Mouse (Mus musculus) hindbrain, embryonic 11.5 days (tissue): ENCODE results near the gene Flt4. TPM values are rescaled to one million over a fixed set of nuclear protein-coding genes. Genes with fewer than 3 reads are reported as not detected.

Experiments
- ATAC-seq: fragments of 200-750 bp; cut with Nextera tagmentation; 2 replicates; pipeline ENCODE4 v1.8.0; 2017; ENCODE audit warnings: mild to moderate bottlenecking, moderate TSS enrichment, moderate library complexity; ENCODE audit not compliant: low FRiP score
- DNase-seq: peaks from one replicate; pipeline ENCODE4 v3.0.0-alpha.2; 2015; ENCODE audit warnings: low spot score
- H3K27ac ChIP-seq: fragments of 300-500 bp; sonication (generic); 2 replicates; pipeline ENCODE4 v1.5.1; 2014; ENCODE audit warnings: mild to moderate bottlenecking, low read depth, low read length
- H3K27me3 ChIP-seq: fragments of 300-500 bp; sonication (generic); 2 replicates; pipeline ENCODE4 v1.6.1; 2014; ENCODE audit warnings: mild to moderate bottlenecking, low read length, moderate library complexity, mixed read lengths; ENCODE audit not compliant: control insufficient read depth, insufficient read depth
- H3K36me3 ChIP-seq: fragments of 300-500 bp; sonication (generic); 2 replicates; pipeline ENCODE4 v1.6.1; 2014; ENCODE audit warnings: mild to moderate bottlenecking, low read length, moderate library complexity, mixed read lengths; ENCODE audit not compliant: control insufficient read depth, insufficient read depth
- H3K4me1 ChIP-seq: fragments of 300-500 bp; sonication (generic); replicated peaks from 2 replicates; pipeline ENCODE4 v1.6.1; 2014; ENCODE audit warnings: low read length, mixed read lengths; ENCODE audit not compliant: control insufficient read depth, insufficient read depth
- H3K4me2 ChIP-seq: fragments of 300-500 bp; sonication (generic); replicated peaks from 2 replicates; pipeline ENCODE4 v1.6.1; 2014; ENCODE audit warnings: mild to moderate bottlenecking, low read depth, low read length
- H3K4me3 ChIP-seq: fragments of 300-500 bp; sonication (generic); 2 replicates; pipeline ENCODE4 v1.5.1; 2014; ENCODE audit warnings: low read depth, low read length
- H3K9ac ChIP-seq: fragments of 300-500 bp; sonication (generic); 2 replicates; pipeline ENCODE4 v1.6.1; 2014; ENCODE audit warnings: low read depth, low read length
- H3K9me3 ChIP-seq: fragments of 300-500 bp; sonication (generic); 2 replicates; pipeline ENCODE4 v1.6.1; 2016; ENCODE audit warnings: low read length; ENCODE audit not compliant: control insufficient read depth
- WGBS: fragments of 180-500 bp; shearing (Covaris S2); extraction: QIAGEN DNeasy Blood & Tissue Kit; methylation state at CpG from one replicate; pipeline ENCODE4 v1.1.7; 2014; 5-methylcytosine and 5-hydroxymethylcytosine counted together
- polyA plus RNA-seq: library from polyadenylated mRNA; unstranded; fragments of >200 nt; fragmentation: Nextera tagmentation; extraction: Ambion mirVana; gene quantifications from 2 replicates; pipeline ENCODE4 v1.2.1, GENCODE M21; 2014

The Flt4 gene
- polyA plus RNA-seq, 1 experiment from 2014 or later = 3.0 TPM

DNA sequence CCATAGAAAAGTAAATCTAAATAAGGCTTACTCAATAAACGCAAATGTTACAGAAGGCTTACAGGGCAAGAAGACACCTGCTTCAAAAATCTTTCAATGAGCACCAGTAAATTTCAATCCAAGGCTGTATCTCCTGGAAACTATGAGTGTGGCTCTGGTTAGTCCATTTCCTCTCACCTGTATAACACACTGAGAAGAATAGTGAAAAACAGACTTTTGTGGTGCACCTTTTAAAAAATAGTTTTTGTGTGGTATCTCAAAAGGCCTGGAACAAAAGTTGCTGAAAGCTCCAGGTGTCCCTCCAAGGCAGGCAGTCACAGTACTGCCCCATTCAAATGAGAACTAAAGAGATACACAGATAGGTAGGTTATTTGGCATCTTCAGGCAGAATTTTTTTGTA is 90.0 kb downstream of the Flt4 start:
- DNase-seq (no peak), ATAC-seq (no peak)
- no peak overlapping the region for H3K27ac ChIP-seq
- no peak overlapping the region for H3K4me2 ChIP-seq
- H3K4me1 ChIP-seq = no peaks in the 10 kb centered on the region
- 96% methylated on average over 1 of the region's 1 CpGs for WGBS
- no peak overlapping the region for H3K9ac ChIP-seq
- H3K36me3 ChIP-seq = peaks cover 7% of the 10 kb centered on the region; the same call in 1 of the 2 replicates
- H3K9me3 ChIP-seq = no peaks in the 10 kb centered on the region
- no peak overlapping the region for H3K4me3 ChIP-seq
- no peaks in the 10 kb centered on the region for H3K27me3 ChIP-seq

DNA sequence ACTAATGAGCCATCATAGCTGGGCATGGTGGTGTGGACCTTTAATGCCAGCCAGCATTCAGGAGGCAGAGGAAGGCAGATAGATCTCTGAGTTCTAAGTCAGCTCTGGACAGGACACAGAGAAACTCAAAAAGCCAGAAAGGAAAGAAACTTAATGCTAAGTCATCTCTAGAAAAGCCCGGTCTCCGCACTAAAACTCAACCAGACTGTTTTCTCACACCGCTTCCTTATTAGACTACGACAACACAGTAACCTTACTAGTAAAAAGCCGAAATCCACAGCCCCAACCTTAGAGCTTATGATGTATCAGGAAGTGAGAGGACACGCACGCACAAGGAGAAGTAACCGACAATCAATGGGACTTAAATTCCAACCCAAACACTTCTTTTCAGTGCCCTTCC is 93.0 kb downstream of the Flt4 start:
- Histone ChIP-seq H3K4me1 (no peaks in the 10 kb centered on the region), H3K9me3 (no peaks in the 10 kb centered on the region), H3K9ac (no peak overlapping the region), H3K4me3 (no peak overlapping the region), H3K36me3 (peaks cover 13% of the 10 kb centered on the region; the same call in 1 of the 2 replicates), H3K27ac (no peak overlapping the region), H3K4me2 (no peak overlapping the region), H3K27me3 (no peaks in the 10 kb centered on the region)
- DNase-seq = no peak
- no peak for ATAC-seq
- WGBS = 99% methylated on average over 8 of the region's 8 CpGs

Other genes with a start within 250 kb of the Flt4 start
- gene Olfr1389, start 186.2 kb upstream of the Flt4 start, polyA plus RNA-seq = not detected in 2 replicates
- gene Olfr1388, start 172.6 kb upstream of the Flt4 start, polyA plus RNA-seq = 0.07 TPM in 1 of 2 replicates, not detected in the other
- gene Olfr1387, start 153.9 kb upstream of the Flt4 start, polyA plus RNA-seq = not detected in 2 replicates
- not detected in 2 replicates for gene Olfr1386, start 144.2 kb upstream of the Flt4 start, polyA plus RNA-seq
- gene Olfr1385, start 120.2 kb upstream of the Flt4 start, polyA plus RNA-seq = not detected in 2 replicates
- gene Olfr1384, start 102.5 kb upstream of the Flt4 start, polyA plus RNA-seq = not detected in 2 replicates
- not detected in 2 replicates for gene Olfr1383, start 89.6 kb upstream of the Flt4 start, polyA plus RNA-seq
- gene Olfr1382, start 81.0 kb upstream of the Flt4 start, polyA plus RNA-seq = not detected in 2 replicates
- not detected in 2 replicates for gene Olfr1381, start 65.8 kb upstream of the Flt4 start, polyA plus RNA-seq
- gene Olfr1380, start 52.4 kb upstream of the Flt4 start, polyA plus RNA-seq = not detected in 2 replicates
- gene Scgb3a1, start 54.3 kb downstream of the Flt4 start, polyA plus RNA-seq = not detected in 2 replicates
- gene Cnot6, start 103.5 kb downstream of the Flt4 start, polyA plus RNA-seq = 60.5 and 65.3 TPM in 2 replicates
- gene Gfpt2, start 184.9 kb downstream of the Flt4 start, polyA plus RNA-seq = 13.0 and 14.5 TPM in 2 replicates
- 49.3 and 52.9 TPM in 2 replicates for gene Mapk9, start 237.5 kb downstream of the Flt4 start, polyA plus RNA-seq